Mouse (Mus musculus) bone marrow, adult 2 months (tissue): ENCODE data around the gene Srgn.

Experiments used
- CTCF ChIP-seq: fragments of 200-500 bp; IDR thresholded peaks from 2 replicates; pipeline ENCODE4 v1.5.1; 2011; ENCODE audit warnings: low read length, control low read depth; ENCODE audit not compliant: control insufficient read depth, insufficient read depth
- POLR2A ChIP-seq: fragments of 200-500 bp; IDR thresholded peaks from 2 replicates; pipeline ENCODE4 v1.6.1; 2011; ENCODE audit warnings: low read depth, mild to moderate bottlenecking, control low read depth, low read length, borderline replicate concordance; ENCODE audit not compliant: control insufficient read depth

- TF ChIP-seq POLR2A: no peak
- no peak for TF ChIP-seq CTCF
Observed at GRCm38 (mm10) chr10:62556558-62556901, 29.3 kb upstream of the Srgn start.
